Mouse (Mus musculus): ENCODE data around the gene Sox5. TPM values are rescaled to one million over a fixed set of nuclear protein-coding genes. Genes with fewer than 3 reads are reported as not detected.
"Not testable (repeated sequence)": the region's sequence is repeated elsewhere in the genome, so short reads cannot be mapped to it uniquely, and the experiment has no call there.

Sox5 gene
- polyA plus RNA-seq, 1 experiment from 2014 or later, result 25.5 TPM

- WGBS, result 77% methylated on average over 16 of the region's 16 CpGs
- no peak for ATAC-seq (ENCODE audit: insufficient read depth, low FRiP score, low read depth)
- no peak overlapping the region for H3K27ac ChIP-seq
Measured at GRCm38 (mm10) chr6:144197209-144198119, 584.3 kb downstream of the Sox5 start.

GRCm38 (mm10) chr6:144195934-144196333 is 585.8 kb downstream of the Sox5 start:
- Histone ChIP-seq H3K36me3 (no peaks in the 10 kb centered on the region), H3K4me3 (replicated peaks) (no peak overlapping the region), H3K9me3 (no peaks in the 10 kb centered on the region), H3K4me1 (no peaks in the 10 kb centered on the region), H3K27me3 (replicated peaks) (no peaks in the 10 kb centered on the region), H3K4me2 (no peak overlapping the region), H3K9ac (no peak overlapping the region), H3K27ac (no peak overlapping the region)
- 84% methylated on average over 14 of the region's 14 CpGs for WGBS
- ATAC-seq (ENCODE audit: insufficient read depth, low FRiP score, low read depth), result no peak

More at GRCm38 (mm10) chr6:144197209-144198119, 584.3 kb downstream of the Sox5 start:
- H3K4me2 ChIP-seq, result no peak overlapping the region
- no peak overlapping the region for H3K4me3 ChIP-seq (replicated peaks)
- H3K27me3 ChIP-seq (replicated peaks), result no peaks in the 10 kb centered on the region
- H3K4me1 ChIP-seq, result no peaks in the 10 kb centered on the region
- no peak overlapping the region for H3K9ac ChIP-seq
- no peaks in the 10 kb centered on the region for H3K36me3 ChIP-seq
- no peaks in the 10 kb centered on the region for H3K9me3 ChIP-seq

- H3K9me3 ChIP-seq, result no peaks in the 10 kb centered on the region
- no peaks in the 10 kb centered on the region for H3K36me3 ChIP-seq
- WGBS, result 91% methylated on average over 3 of the region's 3 CpGs
- H3K4me1 ChIP-seq, result no peaks in the 10 kb centered on the region
- H3K27ac ChIP-seq, result no peak overlapping the region
- no peak overlapping the region for H3K9ac ChIP-seq
- no peak overlapping the region for H3K4me2 ChIP-seq
- H3K4me3 ChIP-seq (replicated peaks), result no peak overlapping the region
- no peaks in the 10 kb centered on the region for H3K27me3 ChIP-seq (replicated peaks)
- ATAC-seq (ENCODE audit: insufficient read depth, low FRiP score, low read depth), result no peak
Measured at GRCm38 (mm10) chr6:144183087-144183486, 598.7 kb downstream of the Sox5 start.

- not testable (repeated sequence) for H3K4me2 ChIP-seq; H3K9me3 ChIP-seq; H3K27me3 ChIP-seq (replicated peaks); H3K9ac ChIP-seq; H3K27ac ChIP-seq; H3K36me3 ChIP-seq; ATAC-seq (ENCODE audit: insufficient read depth, low FRiP score, low read depth); H3K4me1 ChIP-seq; H3K4me3 ChIP-seq (replicated peaks)
- WGBS, result 94% methylated on average over 13 of the region's 13 CpGs
Measured at GRCm38 (mm10) chr6:144182429-144182828, 599.3 kb downstream of the Sox5 start.

- no peak overlapping the region for H3K27ac ChIP-seq
- H3K9ac ChIP-seq, result no peak overlapping the region
- ATAC-seq (ENCODE audit: insufficient read depth, low FRiP score, low read depth), result no peak
- H3K4me3 ChIP-seq (replicated peaks), result no peak overlapping the region
- H3K36me3 ChIP-seq, result no peaks in the 10 kb centered on the region
- H3K27me3 ChIP-seq (replicated peaks), result no peaks in the 10 kb centered on the region
- WGBS, result 54% methylated on average over 12 of the region's 12 CpGs
- no peaks in the 10 kb centered on the region for H3K9me3 ChIP-seq
- peak overlapping the region; percentile 30 for H3K4me2 ChIP-seq
- H3K4me1 ChIP-seq, result no peaks in the 10 kb centered on the region
Measured at GRCm38 (mm10) chr6:144181083-144181866, 600.5 kb downstream of the Sox5 start.

- Histone ChIP-seq H3K4me2 (no peak overlapping the region), H3K4me1 (no peaks in the 10 kb centered on the region), H3K36me3 (no peaks in the 10 kb centered on the region), H3K27ac (no peak overlapping the region), H3K9me3 (no peaks in the 10 kb centered on the region), H3K9ac (no peak overlapping the region), H3K27me3 (replicated peaks) (no peaks in the 10 kb centered on the region), H3K4me3 (replicated peaks) (no peak overlapping the region)
- 59% methylated on average over 3 of the region's 3 CpGs for WGBS
- ATAC-seq (ENCODE audit: insufficient read depth, low FRiP score, low read depth), result no peak
Measured at GRCm38 (mm10) chr6:144179111-144179510, 602.7 kb downstream of the Sox5 start.

- 80% methylated on average over 5 of the region's 5 CpGs for WGBS
- no peak overlapping the region for H3K4me2 ChIP-seq
- no peak overlapping the region for H3K9ac ChIP-seq
- H3K27ac ChIP-seq, result no peak overlapping the region
- H3K4me3 ChIP-seq (replicated peaks), result no peak overlapping the region
- H3K9me3 ChIP-seq, result no peaks in the 10 kb centered on the region
- no peaks in the 10 kb centered on the region for H3K27me3 ChIP-seq (replicated peaks)
- no peak for ATAC-seq (ENCODE audit: insufficient read depth, low FRiP score, low read depth)
- no peaks in the 10 kb centered on the region for H3K4me1 ChIP-seq
- H3K36me3 ChIP-seq, result no peaks in the 10 kb centered on the region
Measured at GRCm38 (mm10) chr6:144176674-144177073, 605.1 kb downstream of the Sox5 start.

- no peaks in the 10 kb centered on the region for H3K27me3 ChIP-seq (replicated peaks)
- no peak overlapping the region for H3K9ac ChIP-seq
- no peaks in the 10 kb centered on the region for H3K9me3 ChIP-seq
- no peak overlapping the region for H3K4me3 ChIP-seq (replicated peaks)
- H3K4me1 ChIP-seq, result no peaks in the 10 kb centered on the region
- no peaks in the 10 kb centered on the region for H3K36me3 ChIP-seq
- no peak overlapping the region for H3K27ac ChIP-seq
- 83% methylated on average over 3 of the region's 3 CpGs for WGBS
- no peak for ATAC-seq (ENCODE audit: insufficient read depth, low FRiP score, low read depth)
- H3K4me2 ChIP-seq, result no peak overlapping the region
Measured at GRCm38 (mm10) chr6:144175590-144175989, 606.2 kb downstream of the Sox5 start.

- Histone ChIP-seq H3K27me3 (replicated peaks) (no peaks in the 10 kb centered on the region), H3K9me3 (no peaks in the 10 kb centered on the region), H3K4me1 (peaks cover 14% of the 10 kb centered on the region), H3K4me3 (replicated peaks) (no peak overlapping the region), H3K9ac (no peak overlapping the region), H3K36me3 (no peaks in the 10 kb centered on the region), H3K27ac (no peak overlapping the region), H3K4me2 (no peak overlapping the region)
- no peak for ATAC-seq (ENCODE audit: insufficient read depth, low FRiP score, low read depth)
- WGBS, result 46% methylated on average over 4 of the region's 4 CpGs
Measured at GRCm38 (mm10) chr6:144170541-144170940, 611.2 kb downstream of the Sox5 start.

GRCm38 (mm10) chr6:144169791-144170190 is 612.0 kb downstream of the Sox5 start:
- Histone ChIP-seq H3K27me3 (replicated peaks) (no peaks in the 10 kb centered on the region), H3K9me3 (no peaks in the 10 kb centered on the region), H3K4me3 (replicated peaks) (no peak overlapping the region), H3K4me2 (no peak overlapping the region), H3K27ac (peak overlapping the region; percentile 21; the same call in 1 of the 2 replicates), H3K36me3 (no peaks in the 10 kb centered on the region), H3K9ac (no peak overlapping the region), H3K4me1 (peaks cover 14% of the 10 kb centered on the region)
- WGBS, result 39% methylated on average over 4 of the region's 4 CpGs
- no peak for ATAC-seq (ENCODE audit: insufficient read depth, low FRiP score, low read depth)

- Histone ChIP-seq H3K27me3 (replicated peaks) (no peaks in the 10 kb centered on the region), H3K9ac (no peak overlapping the region), H3K9me3 (no peaks in the 10 kb centered on the region), H3K4me2 (no peak overlapping the region), H3K36me3 (no peaks in the 10 kb centered on the region), H3K4me3 (replicated peaks) (no peak overlapping the region), H3K27ac (peak overlapping the region; percentile 44; the same call in 1 of the 2 replicates), H3K4me1 (peaks cover 14% of the 10 kb centered on the region)
- 75% methylated on average over 12 of the region's 12 CpGs for WGBS
- ATAC-seq (ENCODE audit: insufficient read depth, low FRiP score, low read depth), result peak; percentile 65; the same call in 1 of the 2 replicates
Measured at GRCm38 (mm10) chr6:144168696-144169476, 612.9 kb downstream of the Sox5 start.

Data from stomach, embryonic 15.5 days (tissue).